Mouse (Mus musculus): ENCODE data around the gene Sh3d19.

- TF ChIP-seq CTCF (conservative IDR thresholded peaks at IDR 0.05; ENCODE audit: insufficient read depth, insufficient read length, low read depth, low read length) (no peak), POLR2A (IDR thresholded peaks at IDR 0.05; ENCODE audit: low read depth, low read length) (no peak)
These were observed 166.1 kb downstream of the Sh3d19 start for GRCm38 (mm10) chr3:86136936-86137574.

Measured in kidney, adult 2 months (tissue).